Mouse (Mus musculus): ENCODE data around the gene Rnf19b. TPM values are rescaled to one million over a fixed set of nuclear protein-coding genes. Genes with fewer than 3 reads are reported as not detected.

Gene Rnf19b
- polyA plus RNA-seq, 1 experiment from 2014 or later = 7.2 TPM

GRCm38 (mm10) chr4:129059922-129060321 is 1.9 kb downstream of the Rnf19b start:
- WGBS = 35% methylated on average over 4 of the region's 4 CpGs
- no peaks in the 10 kb centered on the region for H3K9me3 ChIP-seq (ENCODE audit: control insufficient read depth, low read length)
- H3K4me2 ChIP-seq = peak overlapping the region; percentile 100
- DNase-seq (ENCODE audit: low spot score) (no peak), ATAC-seq (replicated peaks; ENCODE audit: low FRiP score) (no peak)
- H3K27ac ChIP-seq (ENCODE audit: low read depth, low read length) = no peak overlapping the region
- H3K36me3 ChIP-seq (ENCODE audit: control insufficient read depth, insufficient read depth, low read length) = no peaks in the 10 kb centered on the region
- peak overlapping the region; percentile 90 for H3K4me3 ChIP-seq (ENCODE audit: low read depth, low read length)
- no peaks in the 10 kb centered on the region for H3K27me3 ChIP-seq (replicated peaks; ENCODE audit: control insufficient read depth, insufficient read depth, low read length)
- H3K9ac ChIP-seq (ENCODE audit: low read depth, low read length) = peak overlapping the region; percentile 39; the same call in 1 of the 2 replicates
- H3K4me1 ChIP-seq (replicated peaks; ENCODE audit: control insufficient read depth, insufficient read depth, low read length) = peaks cover 18% of the 10 kb centered on the region

GRCm38 (mm10) chr4:129061486-129061885 is 3.4 kb downstream of the Rnf19b start:
- no peaks in the 10 kb centered on the region for H3K9me3 ChIP-seq (ENCODE audit: control insufficient read depth, low read length)
- H3K9ac ChIP-seq (ENCODE audit: low read depth, low read length) = no peak overlapping the region
- H3K4me3 ChIP-seq (ENCODE audit: low read depth, low read length) = no peak overlapping the region
- no peaks in the 10 kb centered on the region for H3K27me3 ChIP-seq (replicated peaks; ENCODE audit: control insufficient read depth, insufficient read depth, low read length)
- H3K4me2 ChIP-seq = no peak overlapping the region
- DNase-seq (ENCODE audit: low spot score) (no peak), ATAC-seq (replicated peaks; ENCODE audit: low FRiP score) (no peak)
- peaks cover 18% of the 10 kb centered on the region for H3K4me1 ChIP-seq (replicated peaks; ENCODE audit: control insufficient read depth, insufficient read depth, low read length)
- no peak overlapping the region for H3K27ac ChIP-seq (ENCODE audit: low read depth, low read length)
- H3K36me3 ChIP-seq (ENCODE audit: control insufficient read depth, insufficient read depth, low read length) = no peaks in the 10 kb centered on the region
- 85% methylated on average over 1 of the region's 1 CpGs for WGBS

DNA sequence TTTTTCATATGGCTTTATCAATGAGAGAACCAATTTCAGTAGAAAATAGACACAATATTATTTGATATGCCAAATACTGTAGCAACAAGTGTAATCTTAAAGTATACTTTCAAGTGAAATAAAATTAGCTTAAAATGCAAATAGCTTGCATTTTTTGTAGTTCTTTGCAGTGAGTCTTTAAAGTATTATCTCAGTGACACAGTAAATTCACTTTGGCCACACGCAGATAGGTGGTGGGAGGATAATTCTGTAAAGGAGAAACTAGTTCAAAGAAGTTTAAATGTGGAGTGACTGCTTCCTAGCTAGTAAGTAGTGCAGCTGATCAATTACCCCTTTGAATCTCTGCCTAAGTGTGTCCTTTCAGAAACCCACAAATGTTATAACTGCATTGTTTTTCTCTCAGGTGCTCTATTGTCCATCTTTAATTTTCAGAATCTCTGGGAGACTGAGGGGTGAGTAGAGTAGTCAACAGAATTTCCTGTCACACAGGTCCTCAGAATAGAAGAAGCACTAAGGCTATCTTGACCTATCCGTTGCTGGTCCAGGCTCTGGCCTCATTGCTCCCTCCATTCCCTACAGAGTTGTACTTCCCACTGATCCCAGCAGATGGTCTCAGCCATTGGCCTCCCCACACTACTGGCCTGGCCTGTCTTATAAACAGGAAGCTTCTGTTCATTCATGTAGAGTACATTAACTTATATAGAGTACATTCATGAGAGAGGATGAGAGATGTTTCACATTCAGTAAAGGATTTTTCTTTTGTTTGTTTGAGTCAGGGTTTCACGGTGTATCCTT is 4.4 kb downstream of the Rnf19b start:
- 79% methylated on average over 3 of the region's 3 CpGs for WGBS

GRCm38 (mm10) chr4:129065688-129066236 is 7.7 kb downstream of the Rnf19b start:
- Histone ChIP-seq H3K4me1 (replicated peaks; ENCODE audit: control insufficient read depth, insufficient read depth, low read length) (peaks cover 7% of the 10 kb centered on the region), H3K9ac (ENCODE audit: low read depth, low read length) (no peak overlapping the region), H3K27ac (ENCODE audit: low read depth, low read length) (no peak overlapping the region), H3K9me3 (ENCODE audit: control insufficient read depth, low read length) (no peaks in the 10 kb centered on the region), H3K4me3 (ENCODE audit: low read depth, low read length) (no peak overlapping the region), H3K4me2 (no peak overlapping the region), H3K27me3 (replicated peaks; ENCODE audit: control insufficient read depth, insufficient read depth, low read length) (no peaks in the 10 kb centered on the region), H3K36me3 (ENCODE audit: control insufficient read depth, insufficient read depth, low read length) (no peaks in the 10 kb centered on the region)
- no peak for DNase-seq (ENCODE audit: low spot score)
- no peak for ATAC-seq (replicated peaks; ENCODE audit: low FRiP score)

More for the DNA sequence above, 4.4 kb downstream of the Rnf19b start:
- Histone ChIP-seq H3K9ac (ENCODE audit: low read depth, low read length) (no peak overlapping the region), H3K27me3 (replicated peaks; ENCODE audit: control insufficient read depth, insufficient read depth, low read length) (no peaks in the 10 kb centered on the region), H3K9me3 (ENCODE audit: control insufficient read depth, low read length) (no peaks in the 10 kb centered on the region), H3K4me2 (no peak overlapping the region), H3K36me3 (ENCODE audit: control insufficient read depth, insufficient read depth, low read length) (no peaks in the 10 kb centered on the region), H3K4me1 (replicated peaks; ENCODE audit: control insufficient read depth, insufficient read depth, low read length) (peaks cover 18% of the 10 kb centered on the region), H3K4me3 (ENCODE audit: low read depth, low read length) (no peak overlapping the region), H3K27ac (ENCODE audit: low read depth, low read length) (no peak overlapping the region)
- no peak for ATAC-seq (replicated peaks; ENCODE audit: low FRiP score)
- DNase-seq (ENCODE audit: low spot score) = no peak

- WGBS = 86% methylated on average over 5 of the region's 5 CpGs
Observed at GRCm38 (mm10) chr4:129067638-129068415, 9.8 kb downstream of the Rnf19b start.

DNA sequence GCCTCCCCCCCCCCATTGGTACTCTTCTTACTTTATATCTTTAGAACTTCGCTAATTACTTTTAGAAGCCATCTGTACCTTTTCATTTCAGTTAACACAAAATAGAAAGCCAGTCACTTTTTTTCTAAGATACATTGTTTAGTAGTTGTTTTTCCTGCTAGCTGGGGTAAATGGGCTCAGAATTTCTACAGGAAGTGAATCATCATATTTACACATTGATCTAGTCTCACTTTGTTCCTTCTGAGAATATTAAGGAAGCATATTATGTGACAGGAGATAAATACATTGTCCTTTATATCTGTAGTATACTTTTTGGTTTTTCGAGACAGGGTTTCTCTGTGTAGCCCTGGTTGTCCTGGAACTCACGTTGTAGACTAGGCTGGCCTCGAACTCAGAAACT is 10.8 kb downstream of the Rnf19b start:
- no peaks in the 10 kb centered on the region for H3K4me1 ChIP-seq (replicated peaks; ENCODE audit: control insufficient read depth, insufficient read depth, low read length)
- H3K4me3 ChIP-seq (ENCODE audit: low read depth, low read length) = no peak overlapping the region
- H3K27ac ChIP-seq (ENCODE audit: low read depth, low read length) = no peak overlapping the region
- H3K9me3 ChIP-seq (ENCODE audit: control insufficient read depth, low read length) = no peaks in the 10 kb centered on the region
- DNase-seq (ENCODE audit: low spot score) (no peak), ATAC-seq (replicated peaks; ENCODE audit: low FRiP score) (no peak)
- no peak overlapping the region for H3K9ac ChIP-seq (ENCODE audit: low read depth, low read length)
- no peak overlapping the region for H3K4me2 ChIP-seq
- 91% methylated on average over 4 of the region's 4 CpGs for WGBS
- no peaks in the 10 kb centered on the region for H3K27me3 ChIP-seq (replicated peaks; ENCODE audit: control insufficient read depth, insufficient read depth, low read length)
- no peaks in the 10 kb centered on the region for H3K36me3 ChIP-seq (ENCODE audit: control insufficient read depth, insufficient read depth, low read length)

More at GRCm38 (mm10) chr4:129067638-129068415, 9.8 kb downstream of the Rnf19b start:
- Histone ChIP-seq H3K4me1 (replicated peaks; ENCODE audit: control insufficient read depth, insufficient read depth, low read length) (peaks cover 2% of the 10 kb centered on the region; the same call in 1 of the 2 replicates), H3K9ac (ENCODE audit: low read depth, low read length) (no peak overlapping the region), H3K4me2 (no peak overlapping the region), H3K27ac (ENCODE audit: low read depth, low read length) (no peak overlapping the region), H3K9me3 (ENCODE audit: control insufficient read depth, low read length) (no peaks in the 10 kb centered on the region), H3K4me3 (ENCODE audit: low read depth, low read length) (no peak overlapping the region), H3K27me3 (replicated peaks; ENCODE audit: control insufficient read depth, insufficient read depth, low read length) (no peaks in the 10 kb centered on the region), H3K36me3 (ENCODE audit: control insufficient read depth, insufficient read depth, low read length) (no peaks in the 10 kb centered on the region)
- ATAC-seq (replicated peaks; ENCODE audit: low FRiP score) (no peak), DNase-seq (ENCODE audit: low spot score) (no peak)

DNA sequence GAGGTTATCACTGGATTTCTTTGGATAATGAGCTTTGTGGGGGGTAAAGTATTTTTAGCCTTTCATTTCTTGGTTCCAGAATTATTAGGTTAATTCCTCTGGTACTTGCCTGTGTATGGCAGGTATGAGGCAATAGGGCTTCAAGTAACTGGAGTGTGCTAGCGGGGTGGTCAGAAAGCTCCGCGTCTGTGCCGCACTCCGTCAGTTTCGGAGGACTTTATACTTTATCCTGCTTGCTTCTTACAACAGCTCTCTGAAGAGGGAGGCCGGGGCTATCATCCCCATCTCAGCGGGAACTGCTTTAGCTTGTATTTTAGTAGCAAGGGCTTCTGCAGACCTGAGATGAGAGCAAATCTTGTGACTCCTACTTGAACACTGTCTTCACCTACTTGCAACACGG is 21.1 kb downstream of the Rnf19b start:
- no peak overlapping the region for H3K27ac ChIP-seq (ENCODE audit: low read depth, low read length)
- DNase-seq (ENCODE audit: low spot score) = no peak
- H3K27me3 ChIP-seq (replicated peaks; ENCODE audit: control insufficient read depth, insufficient read depth, low read length) = no peaks in the 10 kb centered on the region
- no peak overlapping the region for H3K4me2 ChIP-seq
- no peaks in the 10 kb centered on the region for H3K4me1 ChIP-seq (replicated peaks; ENCODE audit: control insufficient read depth, insufficient read depth, low read length)
- H3K9ac ChIP-seq (ENCODE audit: low read depth, low read length) = no peak overlapping the region
- ATAC-seq (replicated peaks; ENCODE audit: low FRiP score) = no peak
- no peaks in the 10 kb centered on the region for H3K9me3 ChIP-seq (ENCODE audit: control insufficient read depth, low read length)
- H3K4me3 ChIP-seq (ENCODE audit: low read depth, low read length) = no peak overlapping the region
- 92% methylated on average over 9 of the region's 9 CpGs for WGBS
- H3K36me3 ChIP-seq (ENCODE audit: control insufficient read depth, insufficient read depth, low read length) = peaks cover 27% of the 10 kb centered on the region

DNA sequence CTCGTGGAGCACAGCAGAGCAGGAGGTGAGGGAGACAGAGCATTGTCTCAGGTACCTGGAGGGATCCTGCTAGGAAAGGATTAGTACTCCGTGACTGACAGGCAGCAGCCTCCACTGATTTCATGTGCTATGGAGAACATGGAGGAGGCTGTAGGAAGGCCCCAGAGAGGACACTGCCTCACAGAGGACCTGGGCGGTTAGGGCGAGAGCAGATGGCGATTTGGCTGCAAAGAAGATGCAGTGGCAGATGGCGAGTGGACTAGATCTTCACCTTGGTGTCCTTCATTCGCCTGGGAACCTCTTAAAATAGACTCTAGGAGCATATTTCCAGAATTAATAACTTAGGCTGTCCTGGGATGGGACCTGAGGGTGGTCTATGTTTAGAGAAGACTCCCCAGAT is 23.0 kb downstream of the Rnf19b start:
- Histone ChIP-seq H3K4me1 (replicated peaks; ENCODE audit: control insufficient read depth, insufficient read depth, low read length) (no peaks in the 10 kb centered on the region), H3K9ac (ENCODE audit: low read depth, low read length) (no peak overlapping the region), H3K27ac (ENCODE audit: low read depth, low read length) (no peak overlapping the region), H3K4me2 (no peak overlapping the region), H3K27me3 (replicated peaks; ENCODE audit: control insufficient read depth, insufficient read depth, low read length) (no peaks in the 10 kb centered on the region), H3K36me3 (ENCODE audit: control insufficient read depth, insufficient read depth, low read length) (peaks cover 27% of the 10 kb centered on the region), H3K4me3 (ENCODE audit: low read depth, low read length) (no peak overlapping the region), H3K9me3 (ENCODE audit: control insufficient read depth, low read length) (no peaks in the 10 kb centered on the region)
- no peak for ATAC-seq (replicated peaks; ENCODE audit: low FRiP score)
- DNase-seq (ENCODE audit: low spot score) = no peak
- 82% methylated on average over 7 of the region's 7 CpGs for WGBS
